Mouse (Mus musculus): Measurements from ENCODE around the gene Gsto1. TPM values are rescaled to one million over a fixed set of nuclear protein-coding genes. Genes with fewer than 3 reads are reported as not detected.
A peak's percentile ranks its signal among the peaks of the same experiment; 100 is the strongest.

Gene Gsto1
- total and polyA plus RNA-seq, 3 experiments: 143 to 461 (median 190) TPM

GRCm38 (mm10) chr19:47817692-47818091, 37.1 kb upstream of the Gsto1 start:
- Histone ChIP-seq H3K9ac (ENCODE audit: control insufficient read depth, low read depth, low read length, poor library complexity, severe bottlenecking) (no peak overlapping the region), H3K4me1 (ENCODE audit: control insufficient read depth in 1 of 2, insufficient read depth in 2 of 2, low read length in 2 of 2) (no peaks in the 10 kb centered on the region), H3K4me3 (ENCODE audit: control insufficient read depth in 1 of 2, insufficient read depth in 1 of 2, low read depth in 2 of 2, low read length in 2 of 2) (no peak overlapping the region), H3K9me3 (replicated peaks; ENCODE audit: insufficient read depth, low read length) (no peaks in the 10 kb centered on the region), H3K36me3 (ENCODE audit: control insufficient read depth in 1 of 2, insufficient read depth in 2 of 2, low read length in 2 of 2) (no peaks in the 10 kb centered on the region), H3K27ac (ENCODE audit: control insufficient read depth, low read depth, low read length) (no peak overlapping the region), H3K79me2 (ENCODE audit: control insufficient read depth, insufficient read depth, low read length, poor library complexity) (no peaks in the 10 kb centered on the region), H3K27me3 (ENCODE audit: control insufficient read depth in 1 of 2, insufficient read depth in 2 of 2, low read length in 2 of 2) (no peaks in the 10 kb centered on the region)
- TF ChIP-seq MAZ (IDR thresholded peaks at IDR 0.05; ENCODE audit: low read depth, low read length) (no peak), EP300 (IDR thresholded peaks at IDR 0.05; ENCODE audit: low read depth in 1 of 2, low read length in 2 of 2) (no peak), MYC (IDR thresholded peaks at IDR 0.05; ENCODE audit: low read depth, low read length) (no peak), ZKSCAN1 (IDR thresholded peaks at IDR 0.05; ENCODE audit: low read depth, low read length) (no peak), CTCF (IDR thresholded peaks at IDR 0.05 in 2 of 3, conservative IDR thresholded peaks at IDR 0.05 in 1 of 3; ENCODE audit: control insufficient read depth in 1 of 3, insufficient read depth in 1 of 3, low read depth in 2 of 3, low read length in 3 of 3, poor library complexity in 1 of 3, severe bottlenecking in 1 of 3) (no peak)
- no peak for DNase-seq (ENCODE audit: low read depth, low spot score)

- Histone ChIP-seq H3K4me1 (ENCODE audit: control insufficient read depth in 1 of 2, insufficient read depth in 2 of 2, low read length in 2 of 2) (no peaks in the 10 kb centered on the region), H3K79me2 (ENCODE audit: control insufficient read depth, insufficient read depth, low read length, poor library complexity) (no peaks in the 10 kb centered on the region), H3K4me3 (ENCODE audit: control insufficient read depth in 1 of 2, insufficient read depth in 1 of 2, low read depth in 2 of 2, low read length in 2 of 2) (no peak overlapping the region), H3K9me3 (replicated peaks; ENCODE audit: insufficient read depth, low read length) (no peaks in the 10 kb centered on the region), H3K27ac (ENCODE audit: control insufficient read depth, low read depth, low read length) (no peak overlapping the region), H3K27me3 (ENCODE audit: control insufficient read depth in 1 of 2, insufficient read depth in 2 of 2, low read length in 2 of 2) (0 out of 4 replicates have a peak, but pooled peaks cover 0 to 2% of the 10 kb centered on the region in 2 experiments), H3K9ac (ENCODE audit: control insufficient read depth, low read depth, low read length, poor library complexity, severe bottlenecking) (no peak overlapping the region), H3K36me3 (ENCODE audit: control insufficient read depth in 1 of 2, insufficient read depth in 2 of 2, low read length in 2 of 2) (no peaks in the 10 kb centered on the region)
- peak; percentile 85 for DNase-seq (ENCODE audit: low read depth, low spot score)
- 0 out of 2 replicates have a peak, but pooled peaks have one; percentile 16 for TF ChIP-seq NRF1 (IDR thresholded peaks at IDR 0.05; ENCODE audit: insufficient read depth, low read depth, low read length, poor library complexity, severe bottlenecking)
- TF ChIP-seq ZC3H11A (IDR thresholded peaks at IDR 0.05; ENCODE audit: low read depth, low read length): peak; percentile 79
- peak; percentile 75 for TF ChIP-seq RAD21 (IDR thresholded peaks at IDR 0.05; ENCODE audit: low read depth, low read length)
- TF ChIP-seq ELF1 (IDR thresholded peaks at IDR 0.05; ENCODE audit: low read depth, low read length): 0 out of 2 replicates have a peak, but pooled peaks have one; percentile 23
- peak; percentile 42; the same call in 1 of the 2 replicates for TF ChIP-seq MAZ (IDR thresholded peaks at IDR 0.05; ENCODE audit: low read depth, low read length)
- no peak for TF ChIP-seq MYB (IDR thresholded peaks at IDR 0.05; ENCODE audit: low read depth, low read length)
- no peak for TF ChIP-seq MEF2A (IDR thresholded peaks at IDR 0.05; ENCODE audit: extremely low read depth, insufficient replicate concordance, low read depth, low read length, poor library complexity, severe bottlenecking)
- peak; percentile 82 to 89 (median 88) for TF ChIP-seq CTCF (IDR thresholded peaks at IDR 0.05 in 2 of 3, conservative IDR thresholded peaks at IDR 0.05 in 1 of 3; ENCODE audit: control insufficient read depth in 1 of 3, insufficient read depth in 1 of 3, low read depth in 2 of 3, low read length in 3 of 3, poor library complexity in 1 of 3, severe bottlenecking in 1 of 3)
- no peak for TF ChIP-seq E2F4 (IDR thresholded peaks at IDR 0.05; ENCODE audit: borderline replicate concordance, low read depth, low read length)
- TF ChIP-seq BHLHE40 (IDR thresholded peaks at IDR 0.05; ENCODE audit: borderline replicate concordance, low read depth, low read length): no peak
- TF ChIP-seq SMC3 (IDR thresholded peaks at IDR 0.05; ENCODE audit: low read depth, low read length): peak; percentile 88
These were observed 33.8 kb upstream of the Gsto1 start for GRCm38 (mm10) chr19:47820832-47821493.
